Mouse (Mus musculus): ENCODE results near the gene Polr3e.

- no peak for TF ChIP-seq CTCF (IDR thresholded peaks at IDR 0.05; ENCODE audit: low read depth)
- TF ChIP-seq EP300 (IDR thresholded peaks at IDR 0.05; ENCODE audit: low read depth), result no peak
These were observed 39.3 kb upstream of the Polr3e start for GRCm38 (mm10) chr7:120878271-120878670.

All from liver, postnatal 0 days (tissue).